Mouse (Mus musculus): ENCODE measurements around the gene Farsa.

Gene Farsa

GRCm38 (mm10) chr8:84834866-84835855 lies 21.6 kb upstream of the Farsa start:
- peak; percentile 87 for DNase-seq

DNA sequence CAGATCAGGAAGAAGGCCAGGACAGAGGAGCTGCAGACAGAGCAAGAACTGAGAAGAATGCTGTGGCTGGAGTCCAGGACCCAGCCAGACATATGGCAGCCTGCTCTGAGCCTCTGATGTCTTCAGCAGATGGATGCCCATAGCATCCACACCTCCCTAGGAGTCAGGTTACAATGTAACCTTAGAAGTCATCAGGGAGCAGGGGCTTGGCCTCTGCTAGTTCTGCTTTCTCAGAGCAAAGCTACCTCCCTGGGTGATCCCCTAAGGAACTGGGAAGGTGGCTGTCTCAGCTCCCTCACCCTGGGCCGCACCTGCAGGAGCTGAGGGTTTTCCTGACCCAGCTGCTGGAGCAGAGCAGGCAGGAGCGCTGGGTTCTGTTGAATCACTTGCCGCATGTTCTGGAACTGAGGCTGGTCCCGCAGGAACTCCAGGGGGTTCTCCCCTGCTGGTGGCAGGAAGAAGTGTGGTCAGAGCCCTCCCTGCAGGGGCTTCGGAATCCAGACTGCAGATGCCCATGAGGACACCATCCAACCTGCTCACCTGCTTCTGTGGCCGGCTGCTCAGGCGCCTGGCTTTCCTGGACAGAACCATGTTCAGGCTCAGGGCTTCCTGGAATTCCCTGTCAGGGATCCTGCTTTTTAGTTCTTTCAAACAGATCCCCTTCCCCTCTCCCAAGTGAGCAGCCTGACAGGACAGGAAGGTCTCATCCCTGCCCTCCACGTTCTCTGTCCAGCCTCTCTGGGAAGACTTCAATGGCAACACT lies 19.5 kb upstream of the Farsa start:
- DNase-seq: no peak

- DNase-seq: no peak
Observed at GRCm38 (mm10) chr8:84837912-84838470, 18.8 kb upstream of the Farsa start.

DNA sequence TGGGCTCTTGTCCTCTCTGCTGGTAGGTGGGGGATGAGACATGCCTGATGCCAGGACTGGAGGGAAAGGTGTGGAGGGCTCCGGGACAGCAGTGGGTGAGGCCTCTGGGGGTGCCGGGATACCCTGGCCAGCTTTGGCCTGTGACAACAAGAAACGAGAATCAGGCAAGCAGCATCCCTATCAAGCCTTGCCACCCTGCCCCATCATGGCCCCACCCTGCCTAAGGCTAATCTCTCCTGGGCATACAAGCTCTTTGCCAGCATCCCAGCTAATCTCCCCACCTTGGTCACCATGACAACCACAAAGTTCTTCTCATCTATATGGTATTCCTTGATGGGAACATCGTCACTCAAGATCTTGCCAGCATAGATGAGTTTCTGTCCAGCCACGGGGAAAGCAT lies 18.3 kb upstream of the Farsa start:
- no peak for DNase-seq

DNA sequence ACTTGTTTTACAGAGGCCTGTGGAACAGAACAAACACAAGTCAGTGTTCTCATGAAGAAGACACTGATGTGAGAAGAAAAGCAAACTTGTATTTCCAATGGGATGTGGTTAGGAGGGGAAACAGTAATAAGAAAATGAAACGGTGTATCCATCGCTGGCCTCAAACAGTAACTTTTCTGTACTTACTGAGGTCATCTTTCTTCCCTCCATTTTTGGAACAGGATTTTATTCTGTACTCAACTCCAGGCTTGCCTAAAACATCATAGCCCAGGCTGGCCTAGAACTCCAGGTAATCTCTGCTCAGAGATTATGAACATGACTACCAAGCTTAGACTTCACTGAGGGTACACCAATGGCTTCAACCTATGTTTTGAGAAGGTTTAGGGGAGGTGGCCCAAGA lies 17.4 kb upstream of the Farsa start:
- DNase-seq: no peak

GRCm38 (mm10) chr8:84839875-84840247 lies 16.9 kb upstream of the Farsa start:
- DNase-seq: no peak

- DNase-seq: peak; percentile 94
Observed at GRCm38 (mm10) chr8:84840248-84840999, 16.4 kb upstream of the Farsa start, which contains the start of gene Rad23a. TSS of gene Rad23a (minus strand) at chr8:84840665.

DNA sequence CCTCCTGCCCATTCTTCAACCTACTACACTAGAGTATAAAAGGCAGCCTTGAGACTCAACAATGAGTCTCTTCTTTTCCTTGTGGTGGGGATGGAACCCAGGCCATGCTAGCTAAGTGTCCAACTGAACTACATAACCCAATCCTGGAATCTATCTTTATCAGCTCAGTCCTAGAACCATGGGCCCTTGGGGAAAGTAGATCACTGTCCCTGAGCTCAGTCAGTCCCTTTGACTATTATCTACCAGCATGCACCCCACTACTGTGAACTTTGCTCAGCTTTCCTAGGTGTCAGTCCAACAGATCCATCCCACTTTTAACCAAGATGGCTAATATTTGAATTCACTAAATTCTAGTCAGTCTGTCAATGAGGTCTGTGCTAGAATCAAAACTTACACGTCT lies 15.3 kb upstream of the Farsa start:
- no peak for DNase-seq

- DNase-seq: no peak
Observed at GRCm38 (mm10) chr8:84844397-84845070, 12.3 kb upstream of the Farsa start.

GRCm38 (mm10) chr8:84845355-84846093 lies 11.3 kb upstream of the Farsa start:
- no peak for DNase-seq

DNA sequence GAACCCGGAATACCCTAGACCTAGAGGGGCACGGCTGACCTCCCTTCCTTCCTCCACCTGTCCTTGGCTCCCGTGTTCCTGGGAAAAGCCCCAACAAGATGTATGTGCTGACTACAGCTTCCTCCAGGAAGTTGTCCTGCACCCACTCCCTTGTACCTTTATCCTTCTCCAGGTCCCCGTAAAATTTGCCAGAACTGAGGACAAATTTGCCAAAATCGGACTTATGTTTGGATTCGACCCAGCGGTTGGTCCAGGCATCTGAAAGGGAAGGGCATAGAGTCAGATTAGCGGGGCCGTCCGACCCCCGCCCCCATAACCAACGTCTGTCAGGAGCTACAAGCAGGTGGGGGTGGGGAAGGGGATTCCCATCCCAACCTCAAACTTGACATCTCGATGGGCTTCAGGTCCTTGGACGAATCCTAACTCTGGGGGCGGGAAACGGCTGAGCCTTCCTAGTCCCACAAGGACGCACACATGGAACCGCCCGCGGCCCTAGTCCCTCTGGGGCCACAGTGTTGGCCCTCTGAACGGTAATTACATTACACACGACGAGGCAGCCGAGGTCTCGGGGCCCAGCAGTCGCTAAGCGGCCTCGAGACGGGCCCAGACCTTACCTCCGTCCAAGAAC lies 10.6 kb upstream of the Farsa start:
- DNase-seq: no peak

DNA sequence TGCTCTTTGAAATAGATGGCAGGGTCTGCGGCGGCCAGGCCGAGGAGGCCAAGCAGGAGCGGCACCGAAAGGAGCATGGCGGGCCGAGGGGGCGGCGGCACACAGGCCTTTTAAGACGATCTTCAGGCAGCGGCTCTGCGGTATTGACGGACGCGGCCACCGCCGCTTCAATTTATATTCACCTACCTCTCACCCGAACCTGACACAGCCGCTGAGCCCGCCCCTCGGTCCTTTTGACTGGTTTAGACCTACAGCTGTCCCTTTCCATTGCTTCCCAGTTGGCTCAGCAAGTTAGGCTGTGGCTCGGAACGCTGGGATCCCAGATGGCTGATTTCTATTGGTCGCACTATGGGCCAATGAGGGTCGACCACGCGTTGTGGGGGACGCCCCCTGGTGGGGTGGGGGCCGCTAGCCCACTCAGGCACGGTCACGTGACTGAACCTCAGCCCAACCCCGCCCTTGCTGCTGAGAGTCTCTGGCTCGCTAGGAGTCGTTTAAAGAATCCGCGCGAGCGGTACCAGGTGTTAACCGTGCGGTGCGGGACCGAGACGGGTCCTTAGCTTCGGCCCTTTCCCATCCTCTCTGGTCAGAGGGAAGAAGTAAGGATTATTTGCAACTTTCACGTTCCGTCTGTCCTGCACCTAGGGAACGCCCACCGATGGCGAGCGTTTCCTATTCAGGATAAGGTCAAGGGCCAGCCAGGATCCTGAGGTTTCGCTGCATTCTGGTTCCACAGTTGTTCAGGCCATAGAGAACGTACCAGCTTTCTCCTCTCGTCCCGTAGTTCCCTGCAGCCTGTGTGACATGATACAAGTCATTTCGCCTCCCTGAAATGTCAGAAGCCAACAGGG lies 9.8 kb upstream of the Farsa start, which contains the start of gene Calr:
TSS of gene Calr (minus strand) at position 213 of the 851 bp plus-strand sequence.
- DNase-seq: peak; percentile 100

DNA sequence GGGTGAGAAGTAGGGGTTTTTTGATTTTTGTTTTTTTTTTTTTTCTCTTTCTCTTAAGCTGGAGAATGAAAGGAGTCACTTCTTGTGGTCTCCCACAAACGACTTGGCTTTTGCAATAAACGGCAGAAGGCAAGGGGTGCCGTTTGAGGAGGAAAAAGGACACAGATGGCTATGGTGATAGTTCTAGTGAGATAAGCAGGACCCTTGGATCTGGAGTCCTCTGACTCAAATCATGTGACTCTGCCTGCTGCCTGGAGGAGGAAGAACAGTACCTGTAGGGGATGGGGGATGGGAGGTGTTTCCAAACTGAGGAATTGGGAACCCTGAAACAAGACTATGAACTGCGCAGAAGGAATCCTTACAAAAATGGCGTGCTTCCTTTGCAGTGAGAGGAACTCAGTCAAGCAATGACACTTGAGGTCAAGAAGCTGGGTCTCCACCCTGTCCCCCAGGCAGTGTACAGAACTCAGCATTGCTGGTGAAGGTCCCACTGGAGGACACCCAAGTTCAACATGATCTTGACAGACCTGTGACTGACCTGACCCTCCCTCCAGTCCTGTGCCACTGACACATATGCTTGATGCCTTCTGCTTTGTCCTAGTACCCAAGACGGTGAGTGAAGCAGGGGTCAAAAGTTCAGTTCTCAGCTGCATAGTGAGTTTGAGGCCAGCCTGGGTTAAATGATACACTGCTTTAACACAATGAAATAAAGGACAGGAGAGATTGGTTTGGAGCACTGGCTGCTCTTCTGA lies 8.9 kb upstream of the Farsa start:
- no peak for DNase-seq

GRCm38 (mm10) chr8:84856434-84856833 lies 355 bp upstream of the Farsa start:
- no peak for DNase-seq

DNA sequence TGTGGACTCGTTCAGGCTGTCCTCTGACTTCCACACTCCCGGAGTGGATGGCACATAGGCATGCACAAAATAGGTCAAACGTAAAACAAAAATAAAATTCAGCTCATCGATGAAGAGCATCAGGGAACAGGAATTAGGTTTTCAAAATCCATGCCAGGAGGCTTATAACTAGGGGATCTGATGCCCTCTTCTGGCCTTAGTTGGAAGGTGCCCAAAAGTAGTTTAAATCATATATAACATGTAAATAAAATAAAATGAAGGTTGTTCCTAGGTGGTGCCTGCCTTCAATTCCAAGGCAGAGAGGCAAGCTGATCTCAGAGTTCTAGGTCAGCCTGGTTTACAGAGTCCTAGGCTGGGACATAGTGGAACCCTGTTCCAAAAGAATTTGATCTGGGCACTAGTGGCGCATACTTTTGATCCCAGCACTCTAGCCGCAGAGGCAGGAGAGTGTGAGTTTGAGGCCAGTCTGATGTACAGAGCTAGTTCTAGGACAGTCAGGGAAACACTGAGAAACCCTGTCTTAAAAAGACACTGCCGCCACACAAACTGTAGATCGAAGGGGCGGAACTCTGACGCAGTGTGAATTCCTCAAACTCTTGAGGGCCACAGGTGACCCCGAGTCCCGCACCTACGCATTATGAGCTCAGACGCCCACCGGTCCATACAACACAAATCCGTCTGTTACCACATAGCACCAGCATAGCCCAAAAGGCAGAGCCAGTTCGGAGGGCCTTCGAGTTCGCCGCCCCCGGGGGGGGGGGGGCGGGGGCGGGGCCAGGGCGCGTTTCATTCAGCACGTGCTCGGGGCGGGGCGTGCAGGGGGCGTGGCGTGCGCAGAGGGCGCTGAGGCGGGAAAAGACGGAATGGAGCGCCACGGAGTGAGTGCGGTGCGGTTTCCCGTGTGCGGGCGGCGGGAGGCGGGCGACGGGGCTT lies 14.9 kb downstream of the Farsa start, which contains the start of gene Syce2:
TSS of gene Syce2 (plus strand) at position 736 of the 933 bp plus-strand sequence.
- no peak for DNase-seq

GRCm38 (mm10) chr8:84872309-84872965 lies 15.6 kb downstream of the Farsa start:
- no peak for DNase-seq

DNA sequence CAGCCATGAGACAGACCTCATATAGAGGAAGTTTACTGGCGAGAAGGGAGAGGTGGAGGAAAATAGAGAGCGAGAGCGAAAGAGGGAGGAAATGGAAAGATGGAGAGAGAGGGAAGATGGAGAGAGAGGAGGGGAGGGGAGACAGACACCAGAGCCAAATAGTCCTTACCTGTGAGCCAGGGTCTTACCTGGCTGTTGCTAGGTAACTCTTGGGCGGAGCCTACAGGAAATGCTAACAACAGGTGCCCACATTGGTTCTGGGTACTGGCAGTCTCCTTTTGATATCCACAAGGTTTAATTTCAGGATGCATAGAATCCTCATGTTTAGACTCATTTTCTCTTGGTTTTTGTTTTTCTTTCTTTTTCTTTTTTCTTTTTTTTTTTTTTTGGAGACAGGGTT lies 16.2 kb downstream of the Farsa start:
- DNase-seq: no peak

All from layer of hippocampus, adult 9-11 months (tissue).